Mouse (Mus musculus) liver, embryonic 16.5 days (tissue): Measurements from ENCODE around the gene Gm15517. TPM values are rescaled to one million over a fixed set of nuclear protein-coding genes. Genes with fewer than 3 reads are reported as not detected.
A peak's percentile ranks its signal among the peaks of the same experiment; 100 is the strongest.

Source experiments
- ATAC-seq: fragments of 200-750 bp; cut with Nextera tagmentation; 2 replicates; pipeline ENCODE4 v1.8.0; 2017; ENCODE audit warnings: low read depth, mild to moderate bottlenecking, moderate number of reproducible peaks, moderate library complexity
- H3K27ac ChIP-seq: fragments of 300-500 bp; sonication (generic); 2 replicates; pipeline ENCODE4 v1.5.1; 2014; ENCODE audit warnings: mild to moderate bottlenecking, low read length
- H3K27me3 ChIP-seq: fragments of 300-500 bp; sonication (generic); 2 replicates; pipeline ENCODE4 v1.6.1; 2014; ENCODE audit warnings: low read depth, low read length, mixed read lengths; ENCODE audit not compliant: control insufficient read depth, insufficient read depth
- H3K36me3 ChIP-seq: fragments of 300-500 bp; sonication (generic); 2 replicates; pipeline ENCODE4 v1.6.1; 2014; ENCODE audit warnings: mild to moderate bottlenecking; ENCODE audit not compliant: control insufficient read depth, insufficient read depth
- H3K4me1 ChIP-seq: fragments of 300-500 bp; sonication (generic); 2 replicates; pipeline ENCODE4 v1.6.1; 2014; ENCODE audit warnings: low read depth, low read length, mixed read lengths; ENCODE audit not compliant: control insufficient read depth
- H3K4me2 ChIP-seq: fragments of 300-500 bp; sonication (generic); 2 replicates; pipeline ENCODE4 v1.6.1; 2014; ENCODE audit warnings: low read depth, low read length, mixed read lengths
- H3K4me3 ChIP-seq: fragments of 300-500 bp; sonication (generic); 2 replicates; pipeline ENCODE4 v1.5.1; 2014; ENCODE audit warnings: low read depth, mild to moderate bottlenecking, low read length
- H3K9ac ChIP-seq: fragments of 300-500 bp; sonication (generic); 2 replicates; pipeline ENCODE4 v1.6.1; 2014; ENCODE audit warnings: low read depth, low read length
- H3K9me3 ChIP-seq: fragments of 300-500 bp; sonication (generic); replicated peaks from 2 replicates; pipeline ENCODE4 v1.6.1; 2016; ENCODE audit warnings: low read length; ENCODE audit not compliant: control insufficient read depth
- WGBS: fragments of 180-500 bp; shearing (Covaris S2); extraction: QIAGEN DNeasy Blood & Tissue Kit; methylation state at CpG from one replicate; pipeline ENCODE4 v1.1.7; 2014; ENCODE audit not compliant: insufficient replicate concordance; 5-methylcytosine and 5-hydroxymethylcytosine counted together
- polyA plus RNA-seq: library from polyadenylated mRNA; unstranded; fragments of >200 nt; fragmentation: Nextera tagmentation; extraction: Ambion mirVana; gene quantifications from 2 replicates; pipeline ENCODE4 v1.2.1, GENCODE M21; 2015

Gene Gm15517
- polyA plus RNA-seq, 1 experiment from 2014 or later, result not detected

- ATAC-seq, result no peak
- no peak within 1 kb of the TSS for H3K27ac ChIP-seq
- H3K36me3 ChIP-seq, result no peaks in the 10 kb centered on the region
- no peaks in the 10 kb centered on the region for H3K4me1 ChIP-seq
- H3K9ac ChIP-seq, result no peak within 1 kb of the TSS
- 57% methylated on average over 4 of the region's 4 CpGs for WGBS
- no peak within 1 kb of the TSS for H3K4me2 ChIP-seq
- no peak within 1 kb of the TSS for H3K4me3 ChIP-seq
- H3K9me3 ChIP-seq, result no peaks in the 10 kb centered on the region
- H3K27me3 ChIP-seq, result peaks cover 4% of the 10 kb centered on the region; the same call in 1 of the 2 replicates
Measured at GRCm38 (mm10) chr7:44257278-44257677, 4.0 kb upstream of the Gm15517 start, which contains the start of gene Acp4. Acp4 (minus strand) TSS chr7:44257378.

GRCm38 (mm10) chr7:44260410-44260809 lies 837 bp upstream of the Gm15517 start:
- Histone ChIP-seq H3K36me3 (no peaks in the 10 kb centered on the region), H3K4me3 (no peak overlapping the region), H3K4me2 (no peak overlapping the region), H3K9ac (no peak overlapping the region), H3K9me3 (no peaks in the 10 kb centered on the region), H3K4me1 (peaks cover 3% of the 10 kb centered on the region), H3K27me3 (peaks cover 14% of the 10 kb centered on the region), H3K27ac (no peak overlapping the region)
- 60% methylated on average over 6 of the region's 6 CpGs for WGBS
- no peak for ATAC-seq

- 2% methylated on average over 34 of the region's 34 CpGs for WGBS
- H3K4me3 ChIP-seq, result no peak overlapping the region
- H3K27me3 ChIP-seq, result peaks cover 16% of the 10 kb centered on the region
- no peak overlapping the region for H3K27ac ChIP-seq
- no peaks in the 10 kb centered on the region for H3K9me3 ChIP-seq
- no peaks in the 10 kb centered on the region for H3K36me3 ChIP-seq
- no peak overlapping the region for H3K9ac ChIP-seq
- peak; percentile 64 for ATAC-seq
- peak overlapping the region; percentile 28; the same call in 1 of the 2 replicates for H3K4me2 ChIP-seq
- peaks cover 3% of the 10 kb centered on the region for H3K4me1 ChIP-seq
Measured at GRCm38 (mm10) chr7:44262791-44263643, 1.8 kb downstream of the Gm15517 start.

DNA sequence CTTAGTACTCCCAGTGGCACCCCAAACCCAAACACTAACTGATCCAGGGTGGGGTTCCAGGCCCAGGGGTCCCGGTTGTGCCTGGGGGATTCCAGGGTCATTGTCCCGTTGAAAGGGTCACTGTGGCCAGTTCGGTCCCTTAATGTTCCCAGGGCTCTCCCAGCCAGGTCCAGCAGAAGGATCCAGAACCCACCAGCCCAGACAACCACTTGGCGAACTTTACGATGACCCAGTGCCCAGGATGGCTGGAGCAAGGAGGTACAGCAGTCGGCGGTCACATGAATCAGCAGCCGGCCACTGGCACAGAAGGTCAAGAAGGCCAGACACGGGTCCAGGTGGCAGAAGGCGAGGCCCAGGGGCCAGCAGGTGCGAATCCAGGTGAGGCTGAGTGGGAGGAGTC lies 6.9 kb downstream of the Gm15517 start:
- H3K9ac ChIP-seq, result no peak overlapping the region
- no peak overlapping the region for H3K4me3 ChIP-seq
- H3K4me1 ChIP-seq, result peaks cover under 1% of the 10 kb centered on the region; the same call in 1 of the 2 replicates
- ATAC-seq, result no peak
- 66% methylated on average over 11 of the region's 11 CpGs for WGBS
- H3K4me2 ChIP-seq, result no peak overlapping the region
- no peak overlapping the region for H3K27ac ChIP-seq
- H3K9me3 ChIP-seq, result no peaks in the 10 kb centered on the region
- no peaks in the 10 kb centered on the region for H3K36me3 ChIP-seq
- peaks cover 9% of the 10 kb centered on the region for H3K27me3 ChIP-seq

GRCm38 (mm10) chr7:44269397-44269796 lies 8.2 kb downstream of the Gm15517 start:
- no peak overlapping the region for H3K27ac ChIP-seq
- no peaks in the 10 kb centered on the region for H3K9me3 ChIP-seq
- H3K36me3 ChIP-seq, result no peaks in the 10 kb centered on the region
- no peak overlapping the region for H3K9ac ChIP-seq
- no peak overlapping the region for H3K4me2 ChIP-seq
- no peak for ATAC-seq
- 46% methylated on average over 2 of the region's 2 CpGs for WGBS
- H3K4me1 ChIP-seq, result no peaks in the 10 kb centered on the region
- H3K27me3 ChIP-seq, result peaks cover 2% of the 10 kb centered on the region; the same call in 1 of the 2 replicates
- no peak overlapping the region for H3K4me3 ChIP-seq

DNA sequence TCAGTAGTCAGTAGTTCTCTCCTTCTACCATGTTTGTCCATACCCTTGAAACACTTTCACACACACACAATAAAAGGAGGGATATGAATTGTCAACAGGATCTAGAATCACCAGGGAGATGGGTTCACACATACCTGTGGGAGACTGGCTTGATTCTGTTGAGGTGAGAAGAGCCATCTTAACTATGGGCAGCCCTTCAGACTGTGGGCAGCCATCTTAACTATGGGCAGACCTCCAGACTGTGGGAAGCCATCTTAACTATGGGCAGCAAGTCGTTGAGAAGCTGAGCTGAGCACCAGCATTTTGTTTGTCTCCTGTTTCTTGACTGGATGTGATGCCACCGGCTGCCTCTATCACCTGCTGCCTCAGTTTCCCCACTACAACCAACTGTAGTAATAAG lies 10.1 kb downstream of the Gm15517 start:
- WGBS, result 45% methylated on average over 2 of the region's 2 CpGs
- H3K9ac ChIP-seq, result no peak overlapping the region

GRCm38 (mm10) chr7:44272546-44272945 lies 11.3 kb downstream of the Gm15517 start:
- Histone ChIP-seq H3K27me3 (no peaks in the 10 kb centered on the region), H3K4me2 (no peak overlapping the region), H3K36me3 (no peaks in the 10 kb centered on the region), H3K4me3 (no peak overlapping the region), H3K4me1 (no peaks in the 10 kb centered on the region), H3K9me3 (no peaks in the 10 kb centered on the region), H3K27ac (no peak overlapping the region), H3K9ac (no peak overlapping the region)
- no peak for ATAC-seq
- 50% methylated on average over 7 of the region's 7 CpGs for WGBS

More for the DNA sequence above, 10.1 kb downstream of the Gm15517 start:
- H3K27me3 ChIP-seq, result peaks cover 2% of the 10 kb centered on the region; the same call in 1 of the 2 replicates
- H3K4me3 ChIP-seq, result no peak overlapping the region
- H3K36me3 ChIP-seq, result no peaks in the 10 kb centered on the region
- H3K4me1 ChIP-seq, result no peaks in the 10 kb centered on the region
- ATAC-seq, result no peak
- H3K27ac ChIP-seq, result no peak overlapping the region
- no peak overlapping the region for H3K4me2 ChIP-seq
- H3K9me3 ChIP-seq, result no peaks in the 10 kb centered on the region

DNA sequence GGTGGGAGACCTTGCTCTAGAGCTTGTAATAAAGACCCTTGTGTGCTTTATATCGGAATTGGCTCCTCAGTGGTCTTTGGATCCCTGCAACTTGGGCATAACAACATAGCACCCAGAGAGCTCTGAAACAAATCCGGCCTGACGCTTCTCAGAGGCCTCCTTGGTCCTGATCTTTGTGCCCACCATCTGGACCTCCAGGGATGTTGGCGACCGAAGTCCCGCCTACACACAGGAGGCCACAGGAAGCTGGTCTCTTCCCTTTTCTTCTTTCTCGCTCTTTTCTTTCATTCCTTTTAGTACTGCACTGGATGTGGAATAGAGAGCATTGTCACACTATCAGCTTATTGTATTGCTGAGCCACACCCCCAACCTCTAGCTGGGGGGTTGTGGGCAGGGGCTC lies 12.2 kb downstream of the Gm15517 start:
- H3K4me2 ChIP-seq, result no peak overlapping the region
- no peak for ATAC-seq
- no peaks in the 10 kb centered on the region for H3K36me3 ChIP-seq
- no peak overlapping the region for H3K27ac ChIP-seq
- H3K9ac ChIP-seq, result no peak overlapping the region
- H3K4me1 ChIP-seq, result no peaks in the 10 kb centered on the region
- H3K9me3 ChIP-seq, result no peaks in the 10 kb centered on the region
- H3K27me3 ChIP-seq, result no peaks in the 10 kb centered on the region
- 58% methylated on average over 7 of the region's 7 CpGs for WGBS
- no peak overlapping the region for H3K4me3 ChIP-seq

GRCm38 (mm10) chr7:44274096-44274495 lies 12.8 kb downstream of the Gm15517 start:
- H3K4me3 ChIP-seq, result no peak overlapping the region
- WGBS, result 48% methylated on average over 11 of the region's 11 CpGs
- H3K9me3 ChIP-seq, result no peaks in the 10 kb centered on the region

More at GRCm38 (mm10) chr7:44274096-44274495, 12.8 kb downstream of the Gm15517 start:
- H3K4me1 ChIP-seq, result no peaks in the 10 kb centered on the region
- H3K36me3 ChIP-seq, result no peaks in the 10 kb centered on the region
- no peak overlapping the region for H3K27ac ChIP-seq
- no peaks in the 10 kb centered on the region for H3K27me3 ChIP-seq
- H3K4me2 ChIP-seq, result no peak overlapping the region
- no peak overlapping the region for H3K9ac ChIP-seq
- ATAC-seq, result no peak
